Mouse (Mus musculus): ENCODE results near the gene Tmem229b. TPM values are rescaled to one million over a fixed set of nuclear protein-coding genes. Genes with fewer than 3 reads are reported as not detected.
"Not testable (repeated sequence)": the region's sequence is repeated elsewhere in the genome, so short reads cannot be mapped to it uniquely, and the experiment has no call there.

Gene Tmem229b
- polyA plus RNA-seq, 1 experiment from 2014 or later: 37.7 TPM

GRCm38 (mm10) chr12:79041436-79041835 is 34.0 kb upstream of the Tmem229b start:
- Histone ChIP-seq H3K4me1 (ENCODE audit: control insufficient read depth, insufficient read depth, low read length) (no peaks in the 10 kb centered on the region), H3K27ac (ENCODE audit: low read depth, low read length) (no peak overlapping the region), H3K9ac (ENCODE audit: low read length) (no peak overlapping the region), H3K27me3 (replicated peaks; ENCODE audit: control insufficient read depth, insufficient read depth, low read length) (no peaks in the 10 kb centered on the region), H3K36me3 (ENCODE audit: control insufficient read depth, insufficient read depth, low read length) (peaks cover 6% of the 10 kb centered on the region; the same call in 1 of the 2 replicates), H3K4me2 (ENCODE audit: low read length) (no peak overlapping the region), H3K9me3 (replicated peaks; ENCODE audit: control insufficient read depth, low read length) (no peaks in the 10 kb centered on the region), H3K4me3 (ENCODE audit: low read depth, low read length) (no peak overlapping the region)
- DNase-seq (ENCODE audit: low spot score) (no peak), ATAC-seq (no peak)

- Histone ChIP-seq H3K9ac (ENCODE audit: low read length) (no peak overlapping the region), H3K36me3 (ENCODE audit: control insufficient read depth, insufficient read depth, low read length) (peaks cover 6% of the 10 kb centered on the region; the same call in 1 of the 2 replicates), H3K9me3 (replicated peaks; ENCODE audit: control insufficient read depth, low read length) (no peaks in the 10 kb centered on the region), H3K27me3 (replicated peaks; ENCODE audit: control insufficient read depth, insufficient read depth, low read length) (no peaks in the 10 kb centered on the region), H3K4me3 (ENCODE audit: low read depth, low read length) (no peak overlapping the region), H3K4me2 (ENCODE audit: low read length) (no peak overlapping the region), H3K27ac (ENCODE audit: low read depth, low read length) (no peak overlapping the region), H3K4me1 (ENCODE audit: control insufficient read depth, insufficient read depth, low read length) (no peaks in the 10 kb centered on the region)
- WGBS: 91% methylated on average over 11 of the region's 11 CpGs
- DNase-seq (ENCODE audit: low spot score): no peak
- no peak for ATAC-seq
Observed at GRCm38 (mm10) chr12:79040201-79040827, 32.9 kb upstream of the Tmem229b start.

- Histone ChIP-seq H3K4me1 (ENCODE audit: control insufficient read depth, insufficient read depth, low read length) (no peaks in the 10 kb centered on the region), H3K9me3 (replicated peaks; ENCODE audit: control insufficient read depth, low read length) (no peaks in the 10 kb centered on the region), H3K36me3 (ENCODE audit: control insufficient read depth, insufficient read depth, low read length) (peaks cover 6% of the 10 kb centered on the region; the same call in 1 of the 2 replicates), H3K4me2 (ENCODE audit: low read length) (no peak overlapping the region), H3K27me3 (replicated peaks; ENCODE audit: control insufficient read depth, insufficient read depth, low read length) (no peaks in the 10 kb centered on the region), H3K27ac (ENCODE audit: low read depth, low read length) (no peak overlapping the region), H3K4me3 (ENCODE audit: low read depth, low read length) (no peak overlapping the region), H3K9ac (ENCODE audit: low read length) (no peak overlapping the region)
- 74% methylated on average over 8 of the region's 8 CpGs for WGBS
- DNase-seq (ENCODE audit: low spot score) (no peak), ATAC-seq (no peak)
Observed at GRCm38 (mm10) chr12:79039708-79040107, 32.3 kb upstream of the Tmem229b start.

- no peaks in the 10 kb centered on the region for H3K9me3 ChIP-seq (replicated peaks; ENCODE audit: control insufficient read depth, low read length)
- no peak overlapping the region for H3K4me3 ChIP-seq (ENCODE audit: low read depth, low read length)
- H3K4me1 ChIP-seq (ENCODE audit: control insufficient read depth, insufficient read depth, low read length): no peaks in the 10 kb centered on the region
- WGBS: 58% methylated on average over 3 of the region's 3 CpGs
- ATAC-seq: no peak
- no peaks in the 10 kb centered on the region for H3K36me3 ChIP-seq (ENCODE audit: control insufficient read depth, insufficient read depth, low read length)
- no peak overlapping the region for H3K9ac ChIP-seq (ENCODE audit: low read length)
- DNase-seq (ENCODE audit: low spot score): no peak
- H3K27ac ChIP-seq (ENCODE audit: low read depth, low read length): no peak overlapping the region
- no peaks in the 10 kb centered on the region for H3K27me3 ChIP-seq (replicated peaks; ENCODE audit: control insufficient read depth, insufficient read depth, low read length)
- no peak overlapping the region for H3K4me2 ChIP-seq (ENCODE audit: low read length)
Observed at GRCm38 (mm10) chr12:79035349-79035748, 27.9 kb upstream of the Tmem229b start.

- Histone ChIP-seq H3K9ac (ENCODE audit: low read length) (no peak overlapping the region), H3K4me1 (ENCODE audit: control insufficient read depth, insufficient read depth, low read length) (no peaks in the 10 kb centered on the region), H3K9me3 (replicated peaks; ENCODE audit: control insufficient read depth, low read length) (no peaks in the 10 kb centered on the region), H3K27me3 (replicated peaks; ENCODE audit: control insufficient read depth, insufficient read depth, low read length) (no peaks in the 10 kb centered on the region), H3K27ac (ENCODE audit: low read depth, low read length) (no peak overlapping the region), H3K4me2 (ENCODE audit: low read length) (no peak overlapping the region), H3K36me3 (ENCODE audit: control insufficient read depth, insufficient read depth, low read length) (no peaks in the 10 kb centered on the region), H3K4me3 (ENCODE audit: low read depth, low read length) (no peak overlapping the region)
- DNase-seq (ENCODE audit: low spot score) (no peak), ATAC-seq (no peak)
- 99% methylated on average over 2 of the region's 2 CpGs for WGBS
Observed at GRCm38 (mm10) chr12:79034331-79034730, 26.9 kb upstream of the Tmem229b start.

GRCm38 (mm10) chr12:79028911-79029861 is 21.8 kb upstream of the Tmem229b start, which contains the start of gene Plekhh1:
Gene Plekhh1, plus strand, starts transcription at chr12:79029163.
- ATAC-seq (peak; percentile 93), DNase-seq (ENCODE audit: low spot score) (peak; percentile 67)
- H3K4me3 ChIP-seq (ENCODE audit: low read depth, low read length): peak within 1 kb of the TSS; percentile 62
- H3K9me3 ChIP-seq (replicated peaks; ENCODE audit: control insufficient read depth, low read length): no peaks in the 10 kb centered on the region
- under 1% methylated on average over 57 of the region's 80 CpGs for whole genome bisulfite sequencing
- no peaks in the 10 kb centered on the region for H3K4me1 ChIP-seq (ENCODE audit: control insufficient read depth, insufficient read depth, low read length)
- H3K27ac ChIP-seq (ENCODE audit: low read depth, low read length): no peak within 1 kb of the TSS
- peak within 1 kb of the TSS; percentile 79 for H3K9ac ChIP-seq (ENCODE audit: low read length)
- H3K4me2 ChIP-seq (ENCODE audit: low read length): peak within 1 kb of the TSS; percentile 90
- no peaks in the 10 kb centered on the region for H3K27me3 ChIP-seq (replicated peaks; ENCODE audit: control insufficient read depth, insufficient read depth, low read length)
- H3K36me3 ChIP-seq (ENCODE audit: control insufficient read depth, insufficient read depth, low read length): no peaks in the 10 kb centered on the region

- not testable (repeated sequence) for H3K4me3 ChIP-seq (ENCODE audit: low read depth, low read length); DNase-seq (ENCODE audit: low spot score); H3K27ac ChIP-seq (ENCODE audit: low read depth, low read length); H3K27me3 ChIP-seq (replicated peaks; ENCODE audit: control insufficient read depth, insufficient read depth, low read length); H3K9ac ChIP-seq (ENCODE audit: low read length); H3K36me3 ChIP-seq (ENCODE audit: control insufficient read depth, insufficient read depth, low read length); ATAC-seq; H3K4me1 ChIP-seq (ENCODE audit: control insufficient read depth, insufficient read depth, low read length); H3K9me3 ChIP-seq (replicated peaks; ENCODE audit: control insufficient read depth, low read length); H3K4me2 ChIP-seq (ENCODE audit: low read length)
- 92% methylated on average over 8 of the region's 8 CpGs for whole genome bisulfite sequencing
Observed at GRCm38 (mm10) chr12:79027526-79027925, 20.1 kb upstream of the Tmem229b start.

GRCm38 (mm10) chr12:79022882-79023281 is 15.5 kb upstream of the Tmem229b start:
- Histone ChIP-seq H3K9ac (ENCODE audit: low read length) (no peak overlapping the region), H3K4me1 (ENCODE audit: control insufficient read depth, insufficient read depth, low read length) (no peaks in the 10 kb centered on the region), H3K27me3 (replicated peaks; ENCODE audit: control insufficient read depth, insufficient read depth, low read length) (no peaks in the 10 kb centered on the region), H3K27ac (ENCODE audit: low read depth, low read length) (no peak overlapping the region), H3K4me3 (ENCODE audit: low read depth, low read length) (no peak overlapping the region), H3K4me2 (ENCODE audit: low read length) (no peak overlapping the region), H3K9me3 (replicated peaks; ENCODE audit: control insufficient read depth, low read length) (no peaks in the 10 kb centered on the region), H3K36me3 (ENCODE audit: control insufficient read depth, insufficient read depth, low read length) (no peaks in the 10 kb centered on the region)
- ATAC-seq (0 out of 2 replicates have a peak, but pooled peaks have one; percentile 37), DNase-seq (ENCODE audit: low spot score) (peak; percentile 66)
- WGBS: 12% methylated on average over 3 of the region's 3 CpGs

GRCm38 (mm10) chr12:79021902-79022301 is 14.5 kb upstream of the Tmem229b start:
- Histone ChIP-seq H3K9me3 (replicated peaks; ENCODE audit: control insufficient read depth, low read length) (no peaks in the 10 kb centered on the region), H3K9ac (ENCODE audit: low read length) (no peak overlapping the region), H3K27ac (ENCODE audit: low read depth, low read length) (no peak overlapping the region), H3K27me3 (replicated peaks; ENCODE audit: control insufficient read depth, insufficient read depth, low read length) (no peaks in the 10 kb centered on the region), H3K36me3 (ENCODE audit: control insufficient read depth, insufficient read depth, low read length) (no peaks in the 10 kb centered on the region), H3K4me3 (ENCODE audit: low read depth, low read length) (no peak overlapping the region), H3K4me2 (ENCODE audit: low read length) (no peak overlapping the region), H3K4me1 (ENCODE audit: control insufficient read depth, insufficient read depth, low read length) (no peaks in the 10 kb centered on the region)
- no peak for ATAC-seq
- no peak for DNase-seq (ENCODE audit: low spot score)
- 74% methylated on average over 1 of the region's 1 CpGs for WGBS
